Mouse (Mus musculus) brain, adult 10 weeks (tissue): ENCODE measurements around the gene Olfr1118. TPM values are rescaled to one million over a fixed set of nuclear protein-coding genes. Genes with fewer than 3 reads are reported as not detected.

Source experiments
- polyA plus RNA-seq: library from polyadenylated mRNA; stranded (reverse); fragments of 350-450 nt; fragmentation: Illumina TruSeq; extraction: RNeasy Lipid Tissue Mini Kit (QIAGEN cat#74804); gene quantifications from one replicate; pipeline ENCODE4 v1.2.3, GENCODE M21; 2015; ENCODE audit warnings: low read depth, low replicate concordance

Olfr1118 gene
- not detected for polyA plus RNA-seq

DNA sequence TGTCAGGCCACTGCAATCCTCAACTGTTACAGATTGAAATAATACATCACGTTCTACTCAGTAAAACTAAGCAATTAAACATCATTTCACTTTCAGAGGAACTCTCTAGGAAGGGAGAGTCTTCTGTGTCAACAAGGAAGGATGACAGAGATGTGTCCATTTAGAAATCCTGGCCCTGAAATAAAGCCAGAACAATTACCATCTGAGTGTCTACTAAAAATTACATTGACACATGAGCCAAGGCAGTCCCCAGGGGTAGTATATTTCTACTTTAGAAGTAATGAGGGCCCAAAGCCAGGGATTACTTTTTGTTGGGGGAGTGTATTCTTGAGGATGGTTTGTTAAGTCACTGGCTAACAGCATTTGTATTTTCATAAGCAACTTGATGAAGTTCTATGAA lies at the start of gene Olfr1118:
Gene Olfr1118 (plus strand): TSS at position 301 of the 400 bp plus-strand sequence.

DNA sequence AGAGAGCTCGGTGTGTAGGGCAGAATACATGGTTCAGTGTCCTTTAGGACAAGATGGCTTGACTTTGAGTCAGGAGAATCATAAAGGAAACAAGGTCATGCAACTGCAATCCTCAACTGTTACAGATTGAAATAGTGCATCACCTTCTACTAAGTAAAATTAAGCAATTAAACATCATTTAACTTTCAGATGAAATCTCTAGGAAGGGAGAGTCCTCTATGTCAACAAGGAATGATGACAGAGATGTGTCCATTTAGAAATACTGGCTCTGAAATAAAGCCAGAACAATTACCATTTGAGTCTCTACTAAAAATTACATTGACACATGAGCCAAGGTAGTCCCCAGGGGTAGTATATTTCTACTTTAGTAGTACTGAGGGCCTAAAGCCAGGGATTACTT lies 40.1 kb upstream of the Olfr1118 start, which contains the start of gene Olfr1116:
Gene Olfr1116 (plus strand): TSS at position 301 of the 400 bp plus-strand sequence.

DNA sequence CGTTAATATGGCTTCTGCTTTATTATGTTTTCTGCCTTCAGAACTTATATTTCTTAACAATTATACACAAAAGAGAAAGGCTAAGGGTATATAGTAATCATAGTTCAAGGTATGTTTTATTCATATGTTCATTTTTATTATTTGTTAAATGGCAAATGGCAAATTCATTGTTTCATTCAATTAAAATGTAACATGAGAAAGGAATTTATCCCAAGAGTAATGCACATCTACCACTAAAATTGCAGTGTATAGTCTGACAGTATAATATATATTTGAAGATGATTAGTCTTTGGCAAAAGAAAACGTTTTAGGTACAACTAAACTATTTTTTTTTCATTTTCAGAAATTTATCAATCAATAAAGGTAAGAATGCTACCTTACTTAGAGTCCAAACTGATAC lies 47.1 kb downstream of the Olfr1118 start, which contains the start of gene Olfr1120:
Gene Olfr1120 (plus strand): TSS at position 301 of the 400 bp plus-strand sequence.

Other genes with a start within 250 kb of the Olfr1118 start
- gene Olfr1107, start 231.8 kb upstream of the Olfr1118 start, polyA plus RNA-seq: not detected
- gene Olfr1109, start 211.6 kb upstream of the Olfr1118 start, polyA plus RNA-seq: not detected
- gene Olfr259, start 193.0 kb upstream of the Olfr1118 start, polyA plus RNA-seq: not detected
- not detected for gene Olfr1110, start 167.3 kb upstream of the Olfr1118 start, polyA plus RNA-seq
- not detected for gene Olfr1111, start 155.0 kb upstream of the Olfr1118 start, polyA plus RNA-seq
- gene Olfr1112, start 119.8 kb upstream of the Olfr1118 start, polyA plus RNA-seq: not detected
- gene Olfr1113, start 98.6 kb upstream of the Olfr1118 start, polyA plus RNA-seq: not detected
- gene Olfr1115, start 59.6 kb upstream of the Olfr1118 start, polyA plus RNA-seq: not detected
- not detected for gene Olfr1116, start 40.0 kb upstream of the Olfr1118 start, polyA plus RNA-seq
- gene Olfr1120, start 47.2 kb downstream of the Olfr1118 start, polyA plus RNA-seq: not detected
- not detected for gene Olfr1121, start 62.3 kb downstream of the Olfr1118 start, polyA plus RNA-seq
- gene Olfr1122, start 78.3 kb downstream of the Olfr1118 start, polyA plus RNA-seq: not detected
- gene Olfr1123, start 109.1 kb downstream of the Olfr1118 start, polyA plus RNA-seq: not detected
- not detected for gene Olfr1124, start 122.7 kb downstream of the Olfr1118 start, polyA plus RNA-seq
- not detected for gene Olfr1126, start 146.4 kb downstream of the Olfr1118 start, polyA plus RNA-seq
- not detected for gene Pramel7, start 189.5 kb downstream of the Olfr1118 start, polyA plus RNA-seq
- not detected for gene Pramel6, start 199.0 kb downstream of the Olfr1118 start, polyA plus RNA-seq
- not detected for gene Olfr153, start 224.2 kb downstream of the Olfr1118 start, polyA plus RNA-seq
- not detected for gene Olfr1128, start 238.0 kb downstream of the Olfr1118 start, polyA plus RNA-seq